In genomic region chr12:84336963-84337625, GRCm38 (mm10) we compare ENCODE assay signal across 32 mouse cellular contexts. TPM values are rescaled to one million over a fixed set of nuclear protein-coding genes. Genes with fewer than 3 reads are reported as not detected.
A peak's percentile ranks its signal among the peaks of the same experiment; 100 is the strongest.
DNase-seq lines count a peak whose midpoint lies in the region; ATAC-seq and TF ChIP-seq lines count a peak whose summit lies in the region.
"Had no signal": no experiment of that assay in that cellular context is flagged by ENCODE, and none has a peak within 500 bp of the region (broad histone marks: within the 10 kb centered on the region; RNA-seq: fewer than 3 reads in every experiment).

No protein-coding gene starts in this region.

- no peak for TF ChIP-seq POLR2A in bone marrow, adult 2 months (IDR thresholded peaks at IDR 0.05; ENCODE audit: borderline replicate concordance, control insufficient read depth, low read depth, low read length)

- H3K27me3 ChIP-seq in G1E (ENCODE audit: insufficient read depth, low read length): no peaks in the 10 kb centered on the region
- H3K27me3 ChIP-seq: embryonic facial prominence, embryonic 12.5 days; forebrain, embryonic 15.5 days; heart, embryonic 12.5 days; kidney, embryonic 15.5 days; limb, embryonic 15.5 days; liver, embryonic 15.5 days; Patski had no signal

- H3K36me3 ChIP-seq in G1E (replicated peaks) (peaks cover 92% of the 10 kb centered on the region), macrophage (ENCODE audit: inconsistent target) (peaks cover 51% of the 10 kb centered on the region)

- ATAC-seq in G1E (ENCODE audit: extremely low read depth, insufficient number of reproducible peaks, low FRiP score, poor library complexity, severe bottlenecking): 0 out of 2 replicates have a peak, but pooled peaks have one; percentile 15
- ATAC-seq in neutrophil, adult 5-6 weeks (ENCODE audit: extremely low read depth, insufficient number of reproducible peaks, low FRiP score, poor library complexity, severe bottlenecking): peak; percentile 58; the same call in 1 of the 2 replicates
- ATAC-seq: forebrain, embryonic 15.5 days; hindbrain, embryonic 16.5 days; Patski had no signal

- 20% methylated on average over 11 of the region's 11 CpGs for WGBS in bone marrow, adult 2 months
- 15% methylated on average over 11 of the region's 11 CpGs for WGBS in macrophage (ENCODE audit: missing documents)

- peak overlapping the region; percentile 44; the same call in 1 of the 2 replicates for H3K27ac ChIP-seq in bone marrow, adult 2 months (ENCODE audit: control insufficient read depth, insufficient read depth, low read depth, low read length, poor library complexity)
- peak overlapping the region; percentile 27 for H3K27ac ChIP-seq in macrophage
- H3K27ac ChIP-seq: embryonic facial prominence, embryonic 12.5 days; forebrain, embryonic 15.5 days; heart, adult 2 months; hindbrain, embryonic 10.5 days; kidney, embryonic 15.5 days; layer of hippocampus, adult 2 months; limb, embryonic 10.5 days; limb, embryonic 15.5 days; liver, embryonic 15.5 days; stomach, postnatal 0 days had no signal

- H3K4me3 ChIP-seq in G1E (ENCODE audit: low read depth, low read length) (peak overlapping the region; percentile 7; the same call in 1 of the 2 replicates), macrophage (ENCODE audit: inconsistent target) (no peak overlapping the region)
- H3K4me3 ChIP-seq in bone marrow, adult 2 months (replicated peaks; ENCODE audit: control insufficient read depth, low read depth, low read length): no peak overlapping the region
- H3K4me3 ChIP-seq: embryonic facial prominence, embryonic 12.5 days; forebrain, embryonic 15.5 days; heart, adult 2 months; heart, embryonic 12.5 days; hindbrain, embryonic 10.5 days; kidney, embryonic 15.5 days; layer of hippocampus, adult 2 months; limb, embryonic 10.5 days; limb, embryonic 15.5 days; liver, embryonic 15.5 days had no signal

- DNase-seq in G1E (ENCODE audit: low spot score): peak; percentile 58
- no peak for DNase-seq in retina, embryonic 14.5 days (ENCODE audit: low spot score)
- DNase-seq in cerebellum, adult 11-12 months: no peak
- no peak for DNase-seq in layer of hippocampus, postnatal 14 days (ENCODE audit: low spot score in 2 of 2)
- DNase-seq: adrenal gland, postnatal 14 days; B cell, adult 2 months; cerebellum, adult 8-10 months; cerebellum, postnatal 25 days; gastrocnemius, postnatal 25 days; heart, adult 2 months; kidney, adult 18-20 months; kidney, postnatal 36 days; lung, embryonic 14.5 days; midbrain, embryonic 14.5 days; right cerebral cortex, postnatal 4 days; thymus, adult 18-20 months; thymus, postnatal 25 days had no signal

- TF ChIP-seq CTCF in G1E (IDR thresholded peaks at IDR 0.05; ENCODE audit: low read depth, low read length): no peak
- TF ChIP-seq CTCF in bone marrow, adult 2 months (IDR thresholded peaks at IDR 0.05; ENCODE audit: control insufficient read depth, insufficient read depth, low read length): no peak

- no peaks in the 10 kb centered on the region for H3K9me3 ChIP-seq in G1E (replicated peaks)
- H3K9me3 ChIP-seq: embryonic facial prominence, embryonic 12.5 days; forebrain, embryonic 15.5 days; heart, embryonic 12.5 days; hindbrain, embryonic 10.5 days; kidney, embryonic 15.5 days; limb, embryonic 10.5 days; limb, embryonic 15.5 days; liver, embryonic 15.5 days had no signal

- H3K4me1 ChIP-seq in G1E (ENCODE audit: insufficient read depth, low read depth, low read length): peaks cover 15% of the 10 kb centered on the region
- H3K4me1 ChIP-seq in bone marrow, adult 2 months (ENCODE audit: control insufficient read depth, insufficient read depth, low read length): peaks cover 4% of the 10 kb centered on the region
- H3K4me1 ChIP-seq: embryonic facial prominence, embryonic 12.5 days; forebrain, embryonic 15.5 days; heart, embryonic 12.5 days; hindbrain, embryonic 10.5 days; kidney, embryonic 15.5 days; limb, embryonic 10.5 days; limb, embryonic 15.5 days; liver, embryonic 15.5 days had no signal

- no peaks in the 10 kb centered on the region for H3K79me2 ChIP-seq in macrophage (ENCODE audit: inconsistent target)

RNA-seq across cellular contexts. Expression of gene Zfp410, which starts 20.4 kb away (rescaled TPM):
- total RNA-seq in G1E (2014; fragmentation: Nextera tagmentation) (99.2 and 113 TPM in 2 replicates), G1E (2017) (115 and 118 TPM in 2 replicates)
- polyA plus RNA-seq in G1E (2012) (2.9 and 4.0 TPM in 2 replicates), macrophage (2018) (13.2 to 17.7 TPM (median 17.0 TPM) in 3 replicates)
- 29.1 and 31.8 TPM in 2 replicates for polyA plus RNA-seq in bone marrow, adult 2 months (2011; ENCODE audit: insufficient read depth, insufficient read length, low replicate concordance, missing spikeins)
- 100 to 1,000 TPM in 17 of 26 experiments, 10 to 100 TPM in 9; 48.1 to 165 (median 119) TPM for total RNA-seq in macrophage (2018; cell fraction: chromatin; rRNA removed)
- 10 to 100 TPM; 10.7 to 23.4 (median 17.4) TPM for total RNA-seq in macrophage (2018; cell fraction: cytosol; rRNA removed)
- 100 to 1,000 TPM in 5 of 26 experiments, 10 to 100 TPM in 21; 29.4 to 122 (median 62.3) TPM for total RNA-seq in macrophage (2018; cell fraction: nucleus; rRNA removed)
- 40.0 and 43.5 TPM in 2 replicates for total RNA-seq in neutrophil, adult 5-6 weeks (2017)
- total RNA-seq in layer of hippocampus, postnatal 14 days (2021): 10 to 100 TPM; 35.9 to 39.0 TPM

RNA-seq across cellular contexts. Expression of gene Coq6, which starts 24.4 kb away (rescaled TPM):
- total RNA-seq in G1E (2014; fragmentation: Nextera tagmentation) (27.5 and 41.3 TPM in 2 replicates), G1E (2017) (20.7 and 29.2 TPM in 2 replicates)
- polyA plus RNA-seq in G1E (2012) (12.7 and 20.7 TPM in 2 replicates), macrophage (2018) (3.2 to 10.7 TPM (median 7.0 TPM) in 3 replicates)
- 9.8 and 26.6 TPM in 2 replicates for polyA plus RNA-seq in bone marrow, adult 2 months (2011; ENCODE audit: insufficient read depth, insufficient read length, low replicate concordance, missing spikeins)
- 10 to 100 TPM in 15 of 26 experiments, 1 to 10 TPM in 11; 2.1 to 33.8 (median 14.0) TPM for total RNA-seq in macrophage (2018; cell fraction: chromatin; rRNA removed)
- total RNA-seq in macrophage (2018; cell fraction: cytosol; rRNA removed): 1 to 10 TPM; 4.2 to 7.4 (median 5.9) TPM
- 10 to 100 TPM in 9 of 26 experiments, 1 to 10 TPM in 17; 2.5 to 20.4 (median 8.6) TPM for total RNA-seq in macrophage (2018; cell fraction: nucleus; rRNA removed)
- 5.6 and 8.1 TPM in 2 replicates for total RNA-seq in neutrophil, adult 5-6 weeks (2017)
- total RNA-seq in layer of hippocampus, postnatal 14 days (2021): 10 to 100 TPM; 22.9 to 23.6 TPM

RNA-seq across cellular contexts. Expression of gene Fam161b, which starts 24.5 kb away (rescaled TPM):
- total RNA-seq in G1E (2014; fragmentation: Nextera tagmentation) (2.9 and 3.3 TPM in 2 replicates), G1E (2017) (3.5 and 4.3 TPM in 2 replicates)
- polyA plus RNA-seq in G1E (2012) (0.25 and 0.44 TPM in 2 replicates), macrophage (2018) (0.44 to 0.59 TPM (median 0.54 TPM) in 3 replicates)
- 1.5 and 2.0 TPM in 2 replicates for polyA plus RNA-seq in bone marrow, adult 2 months (2011; ENCODE audit: insufficient read depth, insufficient read length, low replicate concordance, missing spikeins)
- 1 to 10 TPM in 13 of 26 experiments, under 1 TPM in 6, not detected in 7; 0.26 to 4.1 (median 1.7) TPM for total RNA-seq in macrophage (2018; cell fraction: chromatin; rRNA removed)
- under 1 TPM; 0.05 to 0.96 (median 0.38) TPM for total RNA-seq in macrophage (2018; cell fraction: cytosol; rRNA removed)
- 1 to 10 TPM in 10 of 26 experiments, under 1 TPM in 12, not detected in 4; 0.12 to 2.5 (median 0.78) TPM for total RNA-seq in macrophage (2018; cell fraction: nucleus; rRNA removed)
- 1.7 and 2.4 TPM in 2 replicates for total RNA-seq in neutrophil, adult 5-6 weeks (2017)
- 1 to 10 TPM; 9.6 to 9.7 TPM for total RNA-seq in layer of hippocampus, postnatal 14 days (2021)

RNA-seq across cellular contexts. Expression of gene Ptgr2, which starts 52.1 kb away (rescaled TPM):
- total RNA-seq in G1E (2014; fragmentation: Nextera tagmentation) (59.6 and 71.3 TPM in 2 replicates), G1E (2017) (152 and 184 TPM in 2 replicates)
- polyA plus RNA-seq in G1E (2012) (5.5 and 10.1 TPM in 2 replicates), macrophage (2018) (38.2 to 43.3 TPM (median 40.5 TPM) in 3 replicates)
- 17.8 and 25.3 TPM in 2 replicates for polyA plus RNA-seq in bone marrow, adult 2 months (2011; ENCODE audit: insufficient read depth, insufficient read length, low replicate concordance, missing spikeins)
- 10 to 100 TPM in 19 of 26 experiments, 1 to 10 TPM in 7; 2.5 to 77.1 (median 26.1) TPM for total RNA-seq in macrophage (2018; cell fraction: chromatin; rRNA removed)
- 10 to 100 TPM; 26.3 to 60.1 (median 42.6) TPM for total RNA-seq in macrophage (2018; cell fraction: cytosol; rRNA removed)
- total RNA-seq in macrophage (2018; cell fraction: nucleus; rRNA removed): 10 to 100 TPM in 24 of 26 experiments, 1 to 10 TPM in 2; 6.2 to 62.9 (median 24.0) TPM
- 34.4 and 40.1 TPM in 2 replicates for total RNA-seq in neutrophil, adult 5-6 weeks (2017)
- total RNA-seq in layer of hippocampus, postnatal 14 days (2021): 10 to 100 TPM; 38.9 to 39.4 TPM
